Mouse (Mus musculus) skeletal muscle tissue, adult 2 months (tissue): ENCODE measurements around the gene Lcmt1.
A peak's percentile ranks its signal among the peaks of the same experiment; 100 is the strongest.

Experiments used
- DNase-seq: peaks from one replicate; pipeline ENCODE4 v3.0.0-alpha.2; 2012; ENCODE audit warnings: low read depth, low spot score

Gene Lcmt1

DNA sequence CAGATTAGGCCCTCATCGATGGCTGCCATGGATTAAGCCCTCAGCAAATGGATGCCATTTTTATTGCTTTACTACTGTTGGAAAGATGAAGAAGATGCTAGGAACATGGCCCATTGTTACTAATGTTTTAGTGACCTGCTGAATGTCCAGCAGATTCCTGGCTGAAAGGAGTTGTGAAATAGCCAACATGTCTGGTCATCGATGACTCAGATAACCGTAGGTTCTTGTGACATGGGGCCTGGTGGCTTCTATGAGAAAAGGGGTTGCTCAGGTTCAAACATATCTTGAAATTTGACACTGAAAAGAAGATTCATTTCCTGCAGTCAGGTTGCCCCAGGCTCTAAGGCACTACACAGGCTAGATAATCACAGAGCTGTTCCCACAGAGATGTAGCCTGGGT, 85.5 kb downstream of the Lcmt1 start:
- no peak for DNase-seq

DNA sequence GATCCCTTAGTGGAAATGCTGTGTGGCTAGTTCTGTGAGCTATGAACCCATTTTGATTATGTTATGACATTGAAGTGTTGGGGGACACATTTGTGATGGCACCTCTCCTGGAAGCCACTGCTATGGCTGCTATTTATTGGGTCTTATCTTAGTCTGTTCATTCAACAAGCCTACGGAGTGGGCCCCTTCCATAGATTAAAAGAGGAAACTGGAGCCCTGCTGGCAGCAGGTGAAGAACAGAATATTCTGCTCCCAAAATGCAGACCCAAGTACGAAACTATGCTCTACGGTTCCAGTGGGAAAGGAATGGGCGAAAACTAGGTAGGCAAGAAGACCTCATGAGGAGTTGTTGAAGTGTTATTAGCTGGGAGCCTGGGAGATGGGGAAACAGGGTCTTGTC, 88.7 kb downstream of the Lcmt1 start:
- DNase-seq: no peak

DNA sequence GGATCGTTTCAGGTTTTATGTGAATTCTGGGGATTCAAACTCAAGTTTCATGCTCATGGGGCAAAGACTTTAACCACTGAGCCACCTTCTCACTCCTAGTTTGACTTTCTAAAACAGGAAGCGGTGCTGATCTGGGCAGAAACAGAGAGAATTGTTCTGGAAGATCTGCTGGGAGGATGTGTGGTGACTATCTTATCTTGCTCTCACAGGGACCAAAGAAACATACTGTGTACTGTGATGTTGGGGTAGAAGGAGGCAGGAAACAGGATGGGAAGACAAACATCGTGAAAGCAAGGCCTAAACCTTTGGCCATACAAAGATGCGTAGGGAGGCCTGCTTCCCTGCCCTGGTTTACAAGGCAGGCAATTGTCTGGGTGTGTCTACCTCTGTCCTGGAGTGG, 89.7 kb downstream of the Lcmt1 start:
- no peak for DNase-seq

- DNase-seq: no peak
These were observed 91.7 kb downstream of the Lcmt1 start for GRCm38 (mm10) chr7:123461316-123461715.

DNA sequence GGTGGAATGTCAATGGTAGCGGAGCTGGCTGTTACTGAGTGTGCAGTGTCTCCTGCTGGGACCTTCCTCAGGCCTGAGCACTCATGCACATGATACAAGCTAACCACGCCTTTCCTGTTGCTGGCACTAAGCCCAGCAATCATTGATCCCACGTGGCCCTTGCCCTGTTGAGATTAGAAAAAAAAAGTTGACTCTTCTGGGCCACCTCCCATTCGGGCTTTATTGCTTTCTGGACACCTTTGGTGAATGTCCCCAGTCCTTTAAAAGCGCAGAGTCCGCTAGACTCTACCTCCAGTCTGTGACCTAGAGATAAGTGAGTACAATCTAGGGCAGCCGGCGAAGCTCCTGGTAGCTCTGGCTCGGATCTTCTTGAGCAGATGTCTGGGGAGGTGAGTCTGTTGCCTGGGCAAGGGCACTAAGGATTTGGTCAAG, 92.5 kb downstream of the Lcmt1 start, which contains the start of gene Aqp8:
Aqp8 (plus strand) TSS at position 222 of the 432 bp plus-strand sequence.
- DNase-seq: peak; percentile 13

- no peak for DNase-seq
These were observed 94.0 kb downstream of the Lcmt1 start for GRCm38 (mm10) chr7:123463569-123463968.

- DNase-seq: peak; percentile 61
These were observed 96.3 kb downstream of the Lcmt1 start for GRCm38 (mm10) chr7:123465692-123466387.

DNA sequence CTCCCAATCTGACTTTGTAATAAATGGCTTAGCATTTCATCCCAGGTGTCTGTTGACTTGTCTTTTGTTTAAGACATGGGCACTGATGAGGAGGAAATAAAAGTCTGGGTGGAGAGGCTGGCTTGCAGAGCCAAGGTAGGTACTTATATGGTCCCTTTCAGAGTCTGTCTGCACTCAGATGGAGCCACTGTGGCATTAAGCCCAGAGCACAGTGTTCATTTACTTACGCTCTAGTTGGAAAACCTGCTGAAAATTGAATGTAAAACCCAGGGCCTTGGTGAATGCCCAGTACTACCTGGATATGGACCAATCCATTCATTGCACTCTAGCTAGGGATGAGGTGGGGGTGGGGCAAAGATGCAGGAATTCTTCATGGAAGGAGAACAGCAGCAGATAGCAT, 98.4 kb downstream of the Lcmt1 start:
- DNase-seq: no peak
